8 mouse cellular contexts compared by ENCODE assay signal in genomic region chr10:127189651-127190381, GRCm38 (mm10). TPM values are rescaled to one million over a fixed set of nuclear protein-coding genes. Genes with fewer than 3 reads are reported as not detected.
DNase-seq lines count a peak whose midpoint lies in the region; ATAC-seq lines count a peak whose summit lies in the region.

Arhgef25 (minus strand) TSS chr10:127190083.

- peak; percentile 67 for DNase-seq in cerebellum, adult 11-12 months
- DNase-seq in cerebellum, adult 18-20 months: no peak
- peak; percentile 64 for DNase-seq in adrenal gland, postnatal 14 days
- DNase-seq in gastrocnemius, adult 18-20 months (ENCODE audit: low spot score): peak; percentile 59
- peak; percentile 64 for DNase-seq in limb, embryonic 11.5 days (ENCODE audit: low spot score)
- DNase-seq in midbrain, embryonic 14.5 days: peak; percentile 46
- no peak for DNase-seq in right cerebral cortex, adult 2 months (ENCODE audit: low spot score in 2 of 2)

- peaks cover 47% of the 10 kb centered on the region for H3K4me1 ChIP-seq in hindbrain, embryonic 12.5 days
- H3K4me1 ChIP-seq in limb, embryonic 11.5 days (ENCODE audit: control insufficient read depth, insufficient read depth, low read length): peaks cover 19% of the 10 kb centered on the region
- peaks cover 31% of the 10 kb centered on the region for H3K4me1 ChIP-seq in midbrain, embryonic 14.5 days (ENCODE audit: control insufficient read depth, insufficient read depth, low read length)

- peak within 1 kb of the TSS; percentile 96 for H3K4me2 ChIP-seq in hindbrain, embryonic 12.5 days (replicated peaks)
- H3K4me2 ChIP-seq in limb, embryonic 11.5 days (ENCODE audit: low read depth, severe bottlenecking): peak within 1 kb of the TSS; percentile 66
- peak within 1 kb of the TSS; percentile 98 for H3K4me2 ChIP-seq in midbrain, embryonic 14.5 days (ENCODE audit: low read length)

- H3K27ac ChIP-seq in hindbrain, embryonic 12.5 days: peak within 1 kb of the TSS; percentile 87
- H3K27ac ChIP-seq in limb, embryonic 11.5 days (replicated peaks; ENCODE audit: low read depth, low read length): peak within 1 kb of the TSS; percentile 91
- H3K27ac ChIP-seq in midbrain, embryonic 14.5 days (replicated peaks; ENCODE audit: low read depth, low read length): peak within 1 kb of the TSS; percentile 74

- no peaks in the 10 kb centered on the region for H3K27me3 ChIP-seq in hindbrain, embryonic 12.5 days
- no peaks in the 10 kb centered on the region for H3K27me3 ChIP-seq in limb, embryonic 11.5 days (ENCODE audit: control insufficient read depth, insufficient read depth, low read length)
- no peaks in the 10 kb centered on the region for H3K27me3 ChIP-seq in midbrain, embryonic 14.5 days (ENCODE audit: control insufficient read depth, insufficient read depth, low read length)

- H3K9me3 ChIP-seq in hindbrain, embryonic 12.5 days (replicated peaks): no peaks in the 10 kb centered on the region
- no peaks in the 10 kb centered on the region for H3K9me3 ChIP-seq in limb, embryonic 11.5 days (ENCODE audit: control insufficient read depth, low read length)
- no peaks in the 10 kb centered on the region for H3K9me3 ChIP-seq in midbrain, embryonic 14.5 days (ENCODE audit: control insufficient read depth, low read length)

- WGBS in hindbrain, embryonic 12.5 days: under 1% methylated on average over 35 of the region's 35 CpGs
- 1% methylated on average over 35 of the region's 35 CpGs for WGBS in limb, embryonic 11.5 days
- WGBS in midbrain, embryonic 14.5 days: 2% methylated on average over 35 of the region's 35 CpGs

- peak within 1 kb of the TSS; percentile 63 for H3K4me3 ChIP-seq in hindbrain, embryonic 12.5 days
- H3K4me3 ChIP-seq in limb, embryonic 11.5 days (ENCODE audit: low read depth, low read length): peak within 1 kb of the TSS; percentile 81
- peak within 1 kb of the TSS; percentile 65 for H3K4me3 ChIP-seq in midbrain, embryonic 14.5 days (replicated peaks; ENCODE audit: low read depth, low read length)

- no peak for ATAC-seq in hindbrain, embryonic 12.5 days (ENCODE audit: low FRiP score)
- 0 out of 2 replicates have a peak, but pooled peaks have one; percentile 1 for ATAC-seq in limb, embryonic 11.5 days (ENCODE audit: insufficient number of reproducible peaks, low FRiP score, low TSS enrichment, low read depth)
- no peak for ATAC-seq in midbrain, embryonic 14.5 days (ENCODE audit: low FRiP score, low TSS enrichment)

- H3K36me3 ChIP-seq in hindbrain, embryonic 12.5 days: peaks cover 22% of the 10 kb centered on the region; the same call in 1 of the 2 replicates
- peaks cover 8% of the 10 kb centered on the region; the same call in 1 of the 2 replicates for H3K36me3 ChIP-seq in limb, embryonic 11.5 days (ENCODE audit: control insufficient read depth, insufficient read depth, low read length)
- H3K36me3 ChIP-seq in midbrain, embryonic 14.5 days (ENCODE audit: control insufficient read depth, insufficient read depth, low read length): peaks cover 29% of the 10 kb centered on the region

- H3K9ac ChIP-seq in hindbrain, embryonic 12.5 days: peak within 1 kb of the TSS; percentile 88
- peak within 1 kb of the TSS; percentile 86 for H3K9ac ChIP-seq in limb, embryonic 11.5 days (ENCODE audit: low read length)
- peak within 1 kb of the TSS; percentile 85 for H3K9ac ChIP-seq in midbrain, embryonic 14.5 days (replicated peaks; ENCODE audit: low read length)

RNA-seq across cellular contexts. Expression of gene Arhgef25, which starts in this region (rescaled TPM):
- 22.3 and 28.5 TPM in 2 replicates for total RNA-seq in adrenal gland, postnatal 14 days (2021)
- 1 to 10 TPM; 7.4 to 9.5 TPM for total RNA-seq in gastrocnemius, adult 18-20 months (2021)
- 52.2 and 61.4 TPM in 2 replicates for polyA plus RNA-seq in hindbrain, embryonic 12.5 days (2016; fragmentation: Nextera tagmentation; extraction: Ambion mirVana)
- polyA plus RNA-seq in limb, embryonic 11.5 days (2014; fragmentation: Nextera tagmentation; extraction: Ambion mirVana): 37.2 and 40.3 TPM in 2 replicates
- polyA plus RNA-seq in midbrain, embryonic 14.5 days (2014; fragmentation: Nextera tagmentation; extraction: Ambion mirVana): 19.0 and 19.6 TPM in 2 replicates

Comparison
In these comparisons a context has a peak if more than half of its experiments do, and no peak if none do; other contexts are left out.
1. DNase-seq: peak in cerebellum, adult 11-12 months (single experiment), adrenal gland, postnatal 14 days (single experiment), gastrocnemius, adult 18-20 months (single experiment), limb, embryonic 11.5 days (single experiment) and midbrain, embryonic 14.5 days (single experiment); none in cerebellum, adult 18-20 months (0 of 2) and right cerebral cortex, adult 2 months (0 of 2).
2. Peak in every context shown above with its lines, with median percentiles within 50 percentile points of each other: H3K27ac ChIP-seq, H3K4me2 ChIP-seq, H3K4me3 ChIP-seq and H3K9ac ChIP-seq.